Mouse (Mus musculus) intestine, embryonic 15.5 days (tissue): ENCODE data around the gene Napa. TPM values are rescaled to one million over a fixed set of nuclear protein-coding genes. Genes with fewer than 3 reads are reported as not detected.
A peak's percentile ranks its signal among the peaks of the same experiment; 100 is the strongest.

Experiments used
- ATAC-seq: fragments of 200-750 bp; cut with Nextera tagmentation; 2 replicates; pipeline ENCODE4 v1.8.0; 2017; ENCODE audit warnings: moderate TSS enrichment, moderate library complexity
- H3K27ac ChIP-seq: fragments of 300-500 bp; sonication (generic); 2 replicates; pipeline ENCODE4 v1.5.1; 2015; ENCODE audit warnings: mild to moderate bottlenecking, inconsistent platforms
- H3K27me3 ChIP-seq: fragments of 300-500 bp; sonication (generic); replicated peaks from 2 replicates; pipeline ENCODE4 v1.6.1; 2015; ENCODE audit warnings: inconsistent platforms
- H3K36me3 ChIP-seq: fragments of 300-500 bp; sonication (generic); 2 replicates; pipeline ENCODE4 v1.6.1; 2015; ENCODE audit warnings: inconsistent platforms
- H3K4me1 ChIP-seq: fragments of 300-500 bp; sonication (generic); replicated peaks from 2 replicates; pipeline ENCODE4 v1.6.1; 2015; ENCODE audit warnings: inconsistent platforms
- H3K4me2 ChIP-seq: fragments of 300-500 bp; sonication (generic); replicated peaks from 2 replicates; pipeline ENCODE4 v1.6.1; 2015; ENCODE audit warnings: mild to moderate bottlenecking, inconsistent platforms
- H3K4me3 ChIP-seq: fragments of 300-500 bp; sonication (generic); replicated peaks from 2 replicates; pipeline ENCODE4 v1.5.1; 2015; ENCODE audit warnings: inconsistent platforms
- H3K9ac ChIP-seq: fragments of 300-500 bp; sonication (generic); 2 replicates; pipeline ENCODE4 v1.6.1; 2015; ENCODE audit warnings: inconsistent platforms
- H3K9me3 ChIP-seq: fragments of 300-500 bp; sonication (generic); 2 replicates; pipeline ENCODE4 v1.6.1; 2016; ENCODE audit warnings: inconsistent platforms
- WGBS: fragments of 180-500 bp; shearing (Covaris S2); methylation state at CpG from one replicate; pipeline ENCODE4 v1.1.7; 2015; 5-methylcytosine and 5-hydroxymethylcytosine counted together
- polyA plus RNA-seq: library from polyadenylated mRNA; unstranded; fragments of >200 nt; fragmentation: Nextera tagmentation; extraction: Ambion mirVana; gene quantifications from 2 replicates; pipeline ENCODE4 v1.2.1, GENCODE M21; 2015

Napa gene
- polyA plus RNA-seq, 1 experiment from 2014 or later: 186 TPM

DNA sequence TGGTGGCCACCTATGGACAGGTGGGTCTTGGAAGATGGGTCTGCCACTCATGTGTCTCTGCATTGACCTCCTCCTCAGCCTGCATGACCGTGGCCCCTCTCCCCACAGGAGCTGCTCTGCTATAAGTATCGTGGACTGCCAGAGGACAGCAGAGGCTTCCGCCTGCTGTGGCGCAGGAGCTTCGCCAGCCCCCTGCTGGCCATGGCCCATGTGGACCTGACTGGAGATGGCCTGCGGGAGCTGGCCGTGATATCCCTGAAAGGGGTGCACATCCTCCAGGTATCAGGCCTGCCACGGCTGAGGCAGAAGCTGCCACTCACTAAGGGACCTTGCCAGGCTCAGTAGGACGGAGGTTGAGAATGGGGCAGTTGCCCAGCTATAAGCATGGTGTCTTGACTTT, 27.6 kb downstream of the Napa start:
- Histone ChIP-seq H3K4me1 (peaks cover 14% of the 10 kb centered on the region), H3K9me3 (no peaks in the 10 kb centered on the region), H3K9ac (no peak overlapping the region), H3K36me3 (peaks cover 10% of the 10 kb centered on the region), H3K27me3 (no peaks in the 10 kb centered on the region), H3K4me3 (no peak overlapping the region), H3K27ac (no peak overlapping the region), H3K4me2 (no peak overlapping the region)
- no peak for ATAC-seq
- 80% methylated on average over 9 of the region's 9 CpGs for WGBS

DNA sequence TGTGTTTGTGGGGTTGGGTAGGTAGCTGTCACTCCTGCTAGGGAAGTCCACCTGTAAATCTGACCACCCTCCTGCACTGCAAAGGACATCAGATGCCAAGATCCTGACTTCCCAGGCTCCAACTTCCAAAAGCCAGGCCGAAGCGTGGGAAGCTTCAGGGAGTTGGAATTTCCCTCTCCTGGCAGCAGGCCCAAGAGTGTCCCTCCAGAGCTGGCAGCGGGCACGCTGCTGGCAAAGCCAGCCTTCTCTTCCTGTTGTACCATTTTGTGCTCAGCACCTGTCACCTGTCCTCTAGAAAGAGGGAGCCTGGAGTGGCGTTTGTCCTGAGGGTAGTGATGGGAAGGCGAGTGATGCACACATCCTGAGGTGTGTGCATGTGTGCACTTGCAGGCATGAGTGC, 30.1 kb downstream of the Napa start:
- Histone ChIP-seq H3K4me3 (no peak overlapping the region), H3K36me3 (peaks cover 10% of the 10 kb centered on the region), H3K9me3 (no peaks in the 10 kb centered on the region), H3K27me3 (no peaks in the 10 kb centered on the region), H3K4me2 (no peak overlapping the region), H3K4me1 (peaks cover 25% of the 10 kb centered on the region), H3K9ac (no peak overlapping the region), H3K27ac (no peak overlapping the region)
- no peak for ATAC-seq
- 79% methylated on average over 6 of the region's 6 CpGs for WGBS

- no peak overlapping the region for H3K27ac ChIP-seq
- H3K9me3 ChIP-seq: no peaks in the 10 kb centered on the region
- ATAC-seq: no peak
- H3K4me1 ChIP-seq: peaks cover 25% of the 10 kb centered on the region
- H3K27me3 ChIP-seq: no peaks in the 10 kb centered on the region
- H3K9ac ChIP-seq: no peak overlapping the region
- H3K36me3 ChIP-seq: peaks cover 10% of the 10 kb centered on the region
- H3K4me3 ChIP-seq: 0 out of 2 replicates have a peak overlapping the region, but pooled peaks have one; percentile 51
- 63% methylated on average over 5 of the region's 5 CpGs for WGBS
- H3K4me2 ChIP-seq: peak overlapping the region; percentile 86
Measured at GRCm38 (mm10) chr7:16128899-16129298, 30.6 kb downstream of the Napa start.

DNA sequence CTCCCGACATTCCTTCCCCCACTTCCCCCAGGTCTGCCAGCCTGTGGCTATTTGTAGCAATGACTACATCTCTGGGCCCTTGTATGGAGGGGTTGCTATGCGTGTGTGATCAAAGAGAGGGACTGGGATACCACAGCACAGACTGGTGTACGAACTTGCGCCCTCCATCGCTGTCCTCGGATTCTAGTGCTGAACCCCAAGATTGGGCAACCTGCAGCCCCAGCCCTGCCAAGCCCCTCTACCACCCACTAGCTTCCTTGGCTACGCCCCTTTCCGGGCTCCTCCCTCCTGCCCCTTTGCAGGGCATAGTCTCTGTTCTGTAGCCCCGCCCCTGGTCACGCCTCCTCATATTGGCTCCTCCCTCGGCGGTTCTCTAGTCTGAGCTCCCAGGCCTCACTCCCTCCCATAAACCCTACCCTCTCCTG, 31.2 kb downstream of the Napa start, which contains the start of gene Slc8a2:
Gene Slc8a2, plus strand, starts transcription at position 406 of the 425 bp plus-strand sequence.
- H3K9me3 ChIP-seq: no peaks in the 10 kb centered on the region
- H3K4me1 ChIP-seq: peaks cover 25% of the 10 kb centered on the region
- ATAC-seq: peak; percentile 89
- peak within 1 kb of the TSS; percentile 72 for H3K27ac ChIP-seq
- peak within 1 kb of the TSS; percentile 51 for H3K4me3 ChIP-seq
- H3K36me3 ChIP-seq: peaks cover 10% of the 10 kb centered on the region
- no peaks in the 10 kb centered on the region for H3K27me3 ChIP-seq
- peak within 1 kb of the TSS; percentile 86 for H3K4me2 ChIP-seq
- 4% methylated on average over 10 of the region's 12 CpGs for WGBS
- peak within 1 kb of the TSS; percentile 55 for H3K9ac ChIP-seq

DNA sequence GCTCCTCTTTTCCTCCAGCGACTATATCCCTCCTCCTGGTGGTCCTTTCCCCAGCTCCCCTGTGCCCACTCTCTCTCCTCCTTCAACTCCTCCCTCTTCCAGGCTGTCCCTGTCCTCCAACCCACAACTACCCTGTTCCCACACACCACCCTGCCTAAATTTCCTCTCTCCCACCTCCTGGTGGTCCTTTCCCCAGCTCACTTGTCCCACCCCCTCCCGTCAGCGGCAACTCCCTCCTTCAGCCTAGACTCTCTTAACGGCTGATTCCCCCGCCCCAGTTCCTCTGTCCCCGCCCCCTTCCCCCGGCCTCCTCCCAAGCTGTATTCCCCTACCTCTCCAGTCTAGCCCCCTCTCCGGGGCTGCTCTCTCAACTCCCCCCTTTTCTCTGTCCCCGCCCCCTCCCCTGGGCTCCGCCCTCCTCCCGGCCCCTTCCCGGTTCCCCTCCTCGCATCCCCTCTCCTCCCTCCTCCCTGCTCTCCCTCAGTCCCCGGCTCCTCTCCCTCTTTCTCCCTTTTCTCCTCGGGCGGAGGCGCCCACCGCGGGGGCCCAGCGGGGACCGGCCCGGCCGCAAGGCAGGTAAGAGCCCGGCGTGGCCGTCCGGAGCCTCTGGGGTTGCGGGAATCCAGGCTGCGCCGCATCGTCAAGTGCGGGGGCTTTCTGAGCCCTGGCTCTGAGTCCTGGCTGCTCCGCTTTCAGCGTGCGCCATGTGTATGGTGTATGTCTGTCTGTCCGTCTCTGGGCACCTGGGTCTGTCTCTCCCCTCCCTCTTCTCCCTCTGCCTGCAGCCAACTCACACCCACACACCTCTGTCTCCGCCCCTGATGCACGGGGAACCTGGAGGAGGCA, 31.8 kb downstream of the Napa start:
- ATAC-seq: peak; percentile 83
- Histone ChIP-seq H3K36me3 (peaks cover 9% of the 10 kb centered on the region), H3K4me2 (peak overlapping the region; percentile 86), H3K9ac (peak overlapping the region; percentile 55), H3K4me3 (peak overlapping the region; percentile 51), H3K27me3 (no peaks in the 10 kb centered on the region), H3K27ac (peak overlapping the region; percentile 72), H3K4me1 (peaks cover 25% of the 10 kb centered on the region), H3K9me3 (no peaks in the 10 kb centered on the region)
- 3% methylated on average over 34 of the region's 38 CpGs for WGBS

DNA sequence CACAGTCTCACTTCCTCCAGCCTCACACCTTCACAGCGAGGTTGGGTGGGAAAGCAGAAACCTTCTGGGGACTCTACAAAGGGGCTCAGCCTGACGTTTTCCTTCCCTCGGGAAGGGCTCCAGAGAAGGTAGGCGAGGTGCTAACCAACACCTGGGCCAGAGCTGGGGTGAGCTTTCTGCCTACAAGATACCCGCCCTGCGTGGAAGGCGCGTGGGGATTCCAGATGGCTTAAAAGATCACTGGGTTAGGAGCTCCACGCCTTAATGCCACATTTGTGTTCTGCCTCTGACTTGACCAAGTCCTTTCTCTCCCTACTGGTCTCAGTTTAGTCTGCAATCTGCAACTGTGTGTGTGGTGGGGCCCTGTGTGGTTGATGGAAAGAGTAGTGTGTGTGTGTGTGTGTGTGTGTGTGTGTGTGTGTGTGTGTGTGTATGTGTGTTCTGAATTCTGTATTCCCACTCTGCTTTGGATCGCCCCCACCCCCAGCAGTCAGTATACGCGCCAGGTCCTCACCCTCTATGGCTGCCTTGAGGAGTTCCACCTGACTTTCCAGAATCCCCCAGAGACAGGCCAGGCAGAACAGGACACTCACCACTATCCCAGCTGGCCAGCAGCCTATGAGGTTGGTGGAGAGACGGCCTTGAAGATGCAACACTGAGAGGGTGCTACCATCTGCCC, 32.8 kb downstream of the Napa start:
- Histone ChIP-seq H3K36me3 (no peaks in the 10 kb centered on the region), H3K27ac (no peak overlapping the region), H3K27me3 (no peaks in the 10 kb centered on the region), H3K4me1 (peaks cover 25% of the 10 kb centered on the region), H3K4me2 (peak overlapping the region; percentile 86), H3K9me3 (no peaks in the 10 kb centered on the region), H3K9ac (no peak overlapping the region), H3K4me3 (peak overlapping the region; percentile 51)
- WGBS: 26% methylated on average over 13 of the region's 13 CpGs
- ATAC-seq: no peak

GRCm38 (mm10) chr7:16132161-16132581, 33.9 kb downstream of the Napa start:
- H3K9ac ChIP-seq: no peak overlapping the region
- H3K4me2 ChIP-seq: peak overlapping the region; percentile 3; the same call in 1 of the 2 replicates
- H3K9me3 ChIP-seq: no peaks in the 10 kb centered on the region
- H3K4me1 ChIP-seq: peaks cover 25% of the 10 kb centered on the region
- 10% methylated on average over 7 of the region's 7 CpGs for WGBS
- H3K4me3 ChIP-seq: no peak overlapping the region
- no peak overlapping the region for H3K27ac ChIP-seq
- no peaks in the 10 kb centered on the region for H3K27me3 ChIP-seq
- ATAC-seq: no peak
- H3K36me3 ChIP-seq: no peaks in the 10 kb centered on the region

GRCm38 (mm10) chr7:16132926-16133325, 34.7 kb downstream of the Napa start:
- no peak for ATAC-seq
- H3K27ac ChIP-seq: no peak overlapping the region
- H3K27me3 ChIP-seq: no peaks in the 10 kb centered on the region
- no peak overlapping the region for H3K9ac ChIP-seq
- H3K4me2 ChIP-seq: no peak overlapping the region
- peaks cover 25% of the 10 kb centered on the region for H3K4me1 ChIP-seq
- no peak overlapping the region for H3K4me3 ChIP-seq
- H3K36me3 ChIP-seq: no peaks in the 10 kb centered on the region
- 63% methylated on average over 3 of the region's 3 CpGs for WGBS
- no peaks in the 10 kb centered on the region for H3K9me3 ChIP-seq

DNA sequence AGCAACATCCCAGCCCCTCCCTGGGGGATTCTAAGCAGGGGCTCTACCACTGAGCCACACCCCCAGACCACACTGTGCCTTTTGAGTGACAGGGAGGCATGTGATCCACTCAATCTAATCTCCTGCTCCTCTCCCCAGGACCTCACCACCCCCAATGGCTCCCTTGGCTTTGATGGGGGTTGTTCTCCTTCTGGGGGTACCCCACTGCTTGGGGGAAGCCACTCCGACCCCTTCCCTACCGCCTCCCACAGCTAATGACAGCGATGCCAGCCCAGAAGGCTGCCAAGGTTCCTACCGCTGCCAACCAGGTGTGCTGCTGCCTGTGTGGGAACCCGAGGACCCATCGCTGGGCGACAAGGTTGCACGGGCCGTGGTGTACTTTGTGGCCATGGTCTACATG, 35.4 kb downstream of the Napa start:
- 92% methylated on average over 9 of the region's 9 CpGs for WGBS
- Histone ChIP-seq H3K9ac (no peak overlapping the region), H3K4me1 (peaks cover 25% of the 10 kb centered on the region), H3K27ac (no peak overlapping the region), H3K36me3 (no peaks in the 10 kb centered on the region), H3K27me3 (no peaks in the 10 kb centered on the region), H3K9me3 (no peaks in the 10 kb centered on the region), H3K4me2 (no peak overlapping the region), H3K4me3 (no peak overlapping the region)
- no peak for ATAC-seq

GRCm38 (mm10) chr7:16134951-16135392, 36.7 kb downstream of the Napa start:
- Histone ChIP-seq H3K27me3 (no peaks in the 10 kb centered on the region), H3K27ac (no peak overlapping the region), H3K4me1 (peaks cover 16% of the 10 kb centered on the region), H3K4me3 (no peak overlapping the region), H3K4me2 (no peak overlapping the region), H3K9me3 (no peaks in the 10 kb centered on the region), H3K36me3 (no peaks in the 10 kb centered on the region), H3K9ac (no peak overlapping the region)
- ATAC-seq: no peak
- WGBS: 73% methylated on average over 7 of the region's 7 CpGs

GRCm38 (mm10) chr7:16146489-16147410, 48.5 kb downstream of the Napa start:
- H3K4me3 ChIP-seq: no peak overlapping the region
- H3K27me3 ChIP-seq: 0 out of 2 replicates have a peak, but pooled peaks cover 4% of the 10 kb centered on the region
- H3K9me3 ChIP-seq: no peaks in the 10 kb centered on the region
- H3K9ac ChIP-seq: no peak overlapping the region
- no peaks in the 10 kb centered on the region for H3K4me1 ChIP-seq
- H3K27ac ChIP-seq: no peak overlapping the region
- ATAC-seq: no peak
- WGBS: 40% methylated on average over 27 of the region's 27 CpGs
- H3K4me2 ChIP-seq: no peak overlapping the region
- H3K36me3 ChIP-seq: no peaks in the 10 kb centered on the region

- Histone ChIP-seq H3K4me1 (no peaks in the 10 kb centered on the region), H3K27ac (no peak overlapping the region), H3K9ac (no peak overlapping the region), H3K4me2 (no peak overlapping the region), H3K27me3 (0 out of 2 replicates have a peak, but pooled peaks cover 4% of the 10 kb centered on the region), H3K4me3 (no peak overlapping the region), H3K36me3 (no peaks in the 10 kb centered on the region), H3K9me3 (no peaks in the 10 kb centered on the region)
- ATAC-seq: no peak
- WGBS: 14% methylated on average over 15 of the region's 15 CpGs
Measured at GRCm38 (mm10) chr7:16147643-16148042, 49.4 kb downstream of the Napa start.
